Mouse (Mus musculus): ENCODE results near the gene Tnfrsf8. TPM values are rescaled to one million over a fixed set of nuclear protein-coding genes. Genes with fewer than 3 reads are reported as not detected.

Gene Tnfrsf8
- total and polyA plus RNA-seq, 2 experiments, result 0.02 to 0.09 TPM

GRCm38 (mm10) chr4:145344948-145345347 is 30.0 kb upstream of the Tnfrsf8 start:
- no peaks in the 10 kb centered on the region for H3K4me1 ChIP-seq (ENCODE audit: control insufficient read depth, insufficient read depth, low read length)
- no peak overlapping the region for H3K4me3 ChIP-seq (ENCODE audit: insufficient read depth, low read depth, low read length)
- no peak overlapping the region for H3K9ac ChIP-seq (ENCODE audit: low read depth, low read length)
- WGBS, result 93% methylated on average over 1 of the region's 1 CpGs
- no peak for DNase-seq (ENCODE audit: extremely low read depth, low read depth, low spot score)
- TF ChIP-seq CTCF (IDR thresholded peaks at IDR 0.05; ENCODE audit: low read depth, low read length), result no peak
- TF ChIP-seq POLR2A (IDR thresholded peaks at IDR 0.05; ENCODE audit: extremely low read depth, insufficient read depth, low read length), result no peak
- H3K27ac ChIP-seq (replicated peaks; ENCODE audit: insufficient read depth, low read depth, low read length), result no peak overlapping the region
- H3K79me2 ChIP-seq (ENCODE audit: control insufficient read depth, insufficient read depth, low read length), result no peaks in the 10 kb centered on the region
- no peaks in the 10 kb centered on the region for H3K36me3 ChIP-seq (ENCODE audit: control insufficient read depth, insufficient read depth, low read length)
- no peaks in the 10 kb centered on the region for H3K27me3 ChIP-seq (ENCODE audit: control insufficient read depth, insufficient read depth, low read length)

- TF ChIP-seq POLR2A (IDR thresholded peaks at IDR 0.05; ENCODE audit: extremely low read depth, insufficient read depth, low read length) (no peak), CTCF (IDR thresholded peaks at IDR 0.05; ENCODE audit: low read depth, low read length) (no peak)
- no peaks in the 10 kb centered on the region for H3K4me1 ChIP-seq (ENCODE audit: control insufficient read depth, insufficient read depth, low read length)
- H3K4me3 ChIP-seq (ENCODE audit: insufficient read depth, low read depth, low read length), result no peak overlapping the region
- no peaks in the 10 kb centered on the region; the same call in 1 of the 2 replicates for H3K27me3 ChIP-seq (ENCODE audit: control insufficient read depth, insufficient read depth, low read length)
- DNase-seq (ENCODE audit: extremely low read depth, low read depth, low spot score), result no peak
- no peaks in the 10 kb centered on the region for H3K79me2 ChIP-seq (ENCODE audit: control insufficient read depth, insufficient read depth, low read length)
- no peak overlapping the region for H3K27ac ChIP-seq (replicated peaks; ENCODE audit: insufficient read depth, low read depth, low read length)
- H3K36me3 ChIP-seq (ENCODE audit: control insufficient read depth, insufficient read depth, low read length), result no peaks in the 10 kb centered on the region
- 77% methylated on average over 6 of the region's 6 CpGs for WGBS
- no peak overlapping the region for H3K9ac ChIP-seq (ENCODE audit: low read depth, low read length)
These were observed 27.2 kb upstream of the Tnfrsf8 start for GRCm38 (mm10) chr4:145341879-145342809.

DNA sequence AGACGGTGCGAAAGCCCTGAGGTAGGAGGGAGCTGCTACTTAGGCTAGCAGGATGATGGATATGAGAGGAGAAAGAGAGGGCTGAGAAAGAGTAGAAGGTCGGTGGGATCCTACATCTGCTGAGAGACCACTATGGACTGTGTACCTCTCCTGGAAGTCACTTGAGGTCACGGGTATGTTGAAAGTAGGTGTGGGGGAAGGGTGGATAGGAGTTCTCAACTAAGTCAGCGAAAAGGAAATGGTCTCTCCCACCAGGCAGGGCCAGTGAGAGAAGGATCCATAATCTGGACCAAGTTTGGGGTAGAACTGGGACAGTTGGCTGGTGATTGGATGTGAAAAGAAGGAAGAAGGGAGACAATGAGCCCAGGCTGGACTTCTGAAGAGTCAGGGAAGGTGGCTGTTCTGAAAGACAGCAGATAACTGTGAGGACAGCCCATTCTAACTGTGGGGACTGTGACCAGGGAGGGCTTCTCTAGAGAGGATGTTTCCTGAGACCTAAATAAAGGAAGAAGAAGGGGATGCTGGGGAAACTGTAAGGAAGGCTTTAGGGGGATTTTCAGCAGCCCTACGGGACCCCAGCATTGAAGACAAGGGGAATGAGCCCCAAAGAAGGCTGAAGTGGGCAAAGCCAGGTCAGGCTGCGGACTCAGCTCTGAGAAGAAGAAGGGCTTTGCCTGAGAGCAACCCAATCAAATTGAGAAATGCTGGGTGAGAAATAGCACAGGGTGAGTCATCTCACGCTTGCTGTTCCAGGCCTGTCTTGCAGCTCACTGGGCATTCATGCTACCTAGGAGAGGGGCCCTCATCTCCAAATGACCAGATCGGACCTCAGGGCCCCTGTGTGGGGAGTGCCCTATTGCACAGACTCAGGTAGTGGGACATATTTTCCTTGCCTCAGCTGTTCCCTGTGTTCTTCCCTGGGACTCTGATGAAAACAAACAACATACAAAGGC is 23.2 kb upstream of the Tnfrsf8 start:
- H3K27ac ChIP-seq (replicated peaks; ENCODE audit: insufficient read depth, low read depth, low read length), result no peak overlapping the region
- no peak for DNase-seq (ENCODE audit: extremely low read depth, low read depth, low spot score)
- H3K4me3 ChIP-seq (ENCODE audit: insufficient read depth, low read depth, low read length), result no peak overlapping the region
- no peaks in the 10 kb centered on the region for H3K36me3 ChIP-seq (ENCODE audit: control insufficient read depth, insufficient read depth, low read length)
- no peak overlapping the region for H3K9ac ChIP-seq (ENCODE audit: low read depth, low read length)
- WGBS, result 71% methylated on average over 9 of the region's 9 CpGs
- no peaks in the 10 kb centered on the region for H3K79me2 ChIP-seq (ENCODE audit: control insufficient read depth, insufficient read depth, low read length)
- no peak for TF ChIP-seq CTCF (IDR thresholded peaks at IDR 0.05; ENCODE audit: low read depth, low read length)
- TF ChIP-seq POLR2A (IDR thresholded peaks at IDR 0.05; ENCODE audit: extremely low read depth, insufficient read depth, low read length), result no peak
- H3K4me1 ChIP-seq (ENCODE audit: control insufficient read depth, insufficient read depth, low read length), result no peaks in the 10 kb centered on the region
- H3K27me3 ChIP-seq (ENCODE audit: control insufficient read depth, insufficient read depth, low read length), result no peaks in the 10 kb centered on the region; the same call in 1 of the 2 replicates

- no peak overlapping the region for H3K4me3 ChIP-seq (ENCODE audit: insufficient read depth, low read depth, low read length)
- no peaks in the 10 kb centered on the region for H3K36me3 ChIP-seq (ENCODE audit: control insufficient read depth, insufficient read depth, low read length)
- H3K9ac ChIP-seq (ENCODE audit: low read depth, low read length), result no peak overlapping the region
- TF ChIP-seq POLR2A (IDR thresholded peaks at IDR 0.05; ENCODE audit: extremely low read depth, insufficient read depth, low read length) (no peak), CTCF (IDR thresholded peaks at IDR 0.05; ENCODE audit: low read depth, low read length) (no peak)
- DNase-seq (ENCODE audit: extremely low read depth, low read depth, low spot score), result no peak
- H3K27ac ChIP-seq (replicated peaks; ENCODE audit: insufficient read depth, low read depth, low read length), result no peak overlapping the region
- no peaks in the 10 kb centered on the region; the same call in 1 of the 2 replicates for H3K27me3 ChIP-seq (ENCODE audit: control insufficient read depth, insufficient read depth, low read length)
- no peaks in the 10 kb centered on the region for H3K4me1 ChIP-seq (ENCODE audit: control insufficient read depth, insufficient read depth, low read length)
- 85% methylated on average over 5 of the region's 5 CpGs for WGBS
- no peaks in the 10 kb centered on the region for H3K79me2 ChIP-seq (ENCODE audit: control insufficient read depth, insufficient read depth, low read length)
These were observed 21.6 kb upstream of the Tnfrsf8 start for GRCm38 (mm10) chr4:145336587-145336986.

DNA sequence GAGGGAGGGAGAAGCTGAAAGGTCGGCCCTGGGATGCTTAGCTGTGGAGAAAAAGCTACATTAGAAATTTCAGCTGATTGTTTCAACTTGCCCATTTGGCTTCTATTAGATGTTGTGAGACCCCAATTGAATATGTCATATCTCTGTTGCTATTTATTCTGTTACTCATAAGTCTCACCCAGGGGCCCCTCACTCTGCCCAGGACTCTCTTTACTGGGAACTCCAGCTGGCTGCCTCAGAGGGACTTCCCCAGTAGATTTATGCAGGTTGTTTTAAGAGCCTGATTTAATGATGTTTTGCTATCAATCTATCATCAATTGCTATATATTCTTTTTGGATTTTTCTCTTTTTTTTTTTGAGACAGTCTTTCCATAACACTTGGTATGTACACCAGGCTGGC is 21.1 kb upstream of the Tnfrsf8 start:
- H3K79me2 ChIP-seq (ENCODE audit: control insufficient read depth, insufficient read depth, low read length), result no peaks in the 10 kb centered on the region
- 75% methylated on average over 1 of the region's 1 CpGs for WGBS

More for the DNA sequence above, 21.1 kb upstream of the Tnfrsf8 start:
- Histone ChIP-seq H3K9ac (ENCODE audit: low read depth, low read length) (no peak overlapping the region), H3K4me3 (ENCODE audit: insufficient read depth, low read depth, low read length) (no peak overlapping the region), H3K4me1 (ENCODE audit: control insufficient read depth, insufficient read depth, low read length) (no peaks in the 10 kb centered on the region), H3K27ac (replicated peaks; ENCODE audit: insufficient read depth, low read depth, low read length) (no peak overlapping the region), H3K27me3 (ENCODE audit: control insufficient read depth, insufficient read depth, low read length) (no peaks in the 10 kb centered on the region; the same call in 1 of the 2 replicates), H3K36me3 (ENCODE audit: control insufficient read depth, insufficient read depth, low read length) (no peaks in the 10 kb centered on the region)
- no peak for DNase-seq (ENCODE audit: extremely low read depth, low read depth, low spot score)
- TF ChIP-seq POLR2A (IDR thresholded peaks at IDR 0.05; ENCODE audit: extremely low read depth, insufficient read depth, low read length) (no peak), CTCF (IDR thresholded peaks at IDR 0.05; ENCODE audit: low read depth, low read length) (no peak)

All from liver, adult 2 months (tissue).